In the genomic region with DNA sequence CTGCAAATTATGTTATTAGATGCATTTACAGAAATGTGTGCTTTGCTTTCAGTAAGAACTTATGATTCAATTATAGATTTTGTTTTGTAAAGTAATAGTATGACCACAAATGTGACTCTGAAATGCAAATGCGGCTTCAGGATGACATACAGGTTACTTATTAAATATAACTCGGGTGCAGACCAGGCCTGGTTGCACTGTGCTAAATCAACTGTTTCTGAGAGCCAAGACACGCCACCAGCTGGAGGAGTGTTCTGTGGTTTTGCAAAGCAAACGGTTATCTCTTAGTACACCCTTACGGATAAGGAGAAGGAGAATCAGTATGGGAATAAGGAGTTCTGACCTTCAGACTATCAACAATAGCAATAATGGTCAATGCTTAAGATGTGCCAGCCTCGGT, we compare ENCODE assay signal across 31 mouse cellular contexts. TPM values are rescaled to one million over a fixed set of nuclear protein-coding genes. Genes with fewer than 3 reads are reported as not detected.
DNase-seq lines count a peak whose midpoint lies in the region; ATAC-seq and TF ChIP-seq lines count a peak whose summit lies in the region.
"Had no signal": no experiment of that assay in that cellular context is flagged by ENCODE, and none has a peak within 500 bp of the region (broad histone marks: within the 10 kb centered on the region; RNA-seq: fewer than 3 reads in every experiment).

No protein-coding gene starts in this region.

- H3K79me2 ChIP-seq in liver, adult 2 months (ENCODE audit: control insufficient read depth, insufficient read depth, low read length), result peaks cover 22% of the 10 kb centered on the region

- H3K9me3 ChIP-seq in liver, embryonic 15.5 days (replicated peaks), result no peaks in the 10 kb centered on the region
- no peaks in the 10 kb centered on the region for H3K9me3 ChIP-seq in liver, embryonic 12.5 days (replicated peaks)
- H3K9me3 ChIP-seq in liver, postnatal 0 days (ENCODE audit: low read length), result peaks cover 2% of the 10 kb centered on the region; the same call in 1 of the 2 replicates
- H3K9me3 ChIP-seq: embryonic facial prominence, embryonic 15.5 days had no signal

- no peak for TF ChIP-seq POLR2A in liver, adult 2 months (IDR thresholded peaks at IDR 0.05; ENCODE audit: extremely low read depth, insufficient read depth, low read length)

- peak; percentile 36 for DNase-seq in kidney, adult 9 months
- DNase-seq in kidney, adult 18-20 months, result no peak
- DNase-seq in liver, adult 2 months (ENCODE audit: extremely low read depth, low read depth, low spot score), result peak; percentile 81
- DNase-seq in liver, result no peak
- DNase-seq in liver, postnatal 0 days, result no peak
- no peak for DNase-seq in left cerebral cortex, postnatal 36 days (ENCODE audit: low spot score in 2 of 2)
- DNase-seq: adrenal gland, adult 2 months; adrenal gland, postnatal 10 days; adrenal gland, postnatal 25 days; cerebellum, adult 11 months; cerebellum, adult 18-20 months; cerebellum, adult 8-10 months; cerebellum, adult 9-11 months; cerebellum, postnatal 14 days; cerebellum, postnatal 36 days; embryo, embryonic 11 days had no signal

- 0 out of 2 replicates have a peak, but pooled peaks cover 2% of the 10 kb centered on the region for H3K36me3 ChIP-seq in liver, adult 2 months (ENCODE audit: control insufficient read depth, insufficient read depth, low read length)
- no peaks in the 10 kb centered on the region for H3K36me3 ChIP-seq in liver, embryonic 15.5 days (replicated peaks)
- H3K36me3 ChIP-seq in liver, embryonic 12.5 days, result no peaks in the 10 kb centered on the region
- no peaks in the 10 kb centered on the region for H3K36me3 ChIP-seq in liver, postnatal 0 days (replicated peaks; ENCODE audit: insufficient read depth, low read length)
- H3K36me3 ChIP-seq: embryonic facial prominence, embryonic 13.5 days; embryonic facial prominence, embryonic 15.5 days; forebrain, embryonic 10.5 days; forebrain, embryonic 12.5 days had no signal

- TF ChIP-seq CTCF in liver, adult 2 months (IDR thresholded peaks at IDR 0.05; ENCODE audit: low read depth, low read length), result no peak; the same call in 1 of the 2 replicates
- no peak for TF ChIP-seq CTCF in liver, postnatal 0 days (IDR thresholded peaks at IDR 0.05; ENCODE audit: low read depth)

- H3K27me3 ChIP-seq in liver, adult 2 months (ENCODE audit: control insufficient read depth, insufficient read depth, low read length), result no peaks in the 10 kb centered on the region
- peaks cover 19% of the 10 kb centered on the region for H3K27me3 ChIP-seq in liver, embryonic 15.5 days
- peaks cover 19% of the 10 kb centered on the region for H3K27me3 ChIP-seq in liver, embryonic 12.5 days (replicated peaks)
- H3K27me3 ChIP-seq in liver, postnatal 0 days (ENCODE audit: insufficient read depth, low read length), result peaks cover 5% of the 10 kb centered on the region; the same call in 1 of the 2 replicates
- H3K27me3 ChIP-seq: embryonic facial prominence, embryonic 13.5 days; embryonic facial prominence, embryonic 15.5 days; forebrain, embryonic 12.5 days had no signal

- 29% methylated on average over 6 of the region's 6 CpGs for WGBS in liver, adult 2 months
- 36% methylated on average over 6 of the region's 6 CpGs for WGBS in liver, embryonic 15.5 days (ENCODE audit: insufficient replicate concordance)
- 48% methylated on average over 6 of the region's 6 CpGs for WGBS in liver, embryonic 12.5 days (ENCODE audit: insufficient replicate concordance)
- 44% methylated on average over 6 of the region's 6 CpGs for WGBS in liver, postnatal 0 days (ENCODE audit: insufficient replicate concordance)

- ATAC-seq in liver, embryonic 15.5 days (ENCODE audit: insufficient read depth), result no peak
- no peak for ATAC-seq in liver, embryonic 12.5 days
- no peak for ATAC-seq in liver, postnatal 0 days
- ATAC-seq: forebrain, embryonic 14.5 days had no signal

- H3K4me2 ChIP-seq in liver, embryonic 15.5 days, result peak overlapping the region; percentile 18
- H3K4me2 ChIP-seq in liver, embryonic 12.5 days, result no peak overlapping the region
- H3K4me2 ChIP-seq in liver, postnatal 0 days (ENCODE audit: low read depth, low read length), result peak overlapping the region; percentile 50
- H3K4me2 ChIP-seq: embryonic facial prominence, embryonic 13.5 days; embryonic facial prominence, embryonic 15.5 days; forebrain, embryonic 12.5 days had no signal

- H3K9ac ChIP-seq in liver, adult 2 months (ENCODE audit: low read depth, low read length), result peak overlapping the region; percentile 36
- H3K9ac ChIP-seq in liver, embryonic 15.5 days, result no peak overlapping the region
- H3K9ac ChIP-seq in liver, embryonic 12.5 days, result no peak overlapping the region
- 0 out of 2 replicates have a peak overlapping the region, but pooled peaks have one; percentile 37 for H3K9ac ChIP-seq in liver, postnatal 0 days (replicated peaks)
- H3K9ac ChIP-seq: embryonic facial prominence, embryonic 13.5 days; embryonic facial prominence, embryonic 15.5 days; forebrain, embryonic 12.5 days had no signal

- peak overlapping the region; percentile 32 for H3K4me3 ChIP-seq in liver, adult 2 months (ENCODE audit: insufficient read depth, low read depth, low read length)
- no peak overlapping the region for H3K4me3 ChIP-seq in liver, embryonic 15.5 days (replicated peaks)
- no peak overlapping the region for H3K4me3 ChIP-seq in liver, embryonic 12.5 days
- H3K4me3 ChIP-seq in liver, postnatal 0 days (ENCODE audit: low read depth, low read length), result no peak overlapping the region; the same call in 1 of the 2 replicates
- H3K4me3 ChIP-seq: embryonic facial prominence, embryonic 13.5 days; embryonic facial prominence, embryonic 15.5 days; erythroblast, embryonic 14.5 days; forebrain, embryonic 10.5 days; forebrain, embryonic 12.5 days had no signal

- peak overlapping the region; percentile 72 for H3K27ac ChIP-seq in liver, adult 2 months (replicated peaks; ENCODE audit: insufficient read depth, low read depth, low read length)
- no peak overlapping the region for H3K27ac ChIP-seq in liver, embryonic 15.5 days (replicated peaks)
- H3K27ac ChIP-seq in liver, embryonic 12.5 days, result no peak overlapping the region
- peak overlapping the region; percentile 78 for H3K27ac ChIP-seq in liver, postnatal 0 days (ENCODE audit: low read depth)
- H3K27ac ChIP-seq: embryonic facial prominence, embryonic 13.5 days; embryonic facial prominence, embryonic 15.5 days; forebrain, embryonic 10.5 days; forebrain, embryonic 12.5 days had no signal

- peaks cover 35% of the 10 kb centered on the region for H3K4me1 ChIP-seq in liver, adult 2 months (ENCODE audit: control insufficient read depth, insufficient read depth, low read length)
- peaks cover 14% of the 10 kb centered on the region for H3K4me1 ChIP-seq in liver, embryonic 15.5 days (replicated peaks)
- H3K4me1 ChIP-seq in liver, embryonic 12.5 days, result peaks cover 15% of the 10 kb centered on the region
- H3K4me1 ChIP-seq in liver, postnatal 0 days (ENCODE audit: insufficient read depth), result peaks cover 5% of the 10 kb centered on the region; the same call in 1 of the 2 replicates

- TF ChIP-seq EP300 in liver, postnatal 0 days (IDR thresholded peaks at IDR 0.05; ENCODE audit: low read depth), result no peak

- intact Hi-C loops in left cerebral cortex, postnatal 36 days (cut with DNase I), result no loop called here

RNA-seq across cellular contexts. Expression of a gene that starts 4.5 kb away (rescaled TPM):
- 287 and 443 TPM in 2 replicates for total RNA-seq in liver, adult 2 months (2014; rRNA removed)
- polyA plus RNA-seq in liver, adult 2 months (2012; rRNA removed), result 157 and 182 TPM in 2 replicates
- 42.5 and 44.7 TPM in 2 replicates for polyA plus RNA-seq in liver, embryonic 15.5 days (2015; fragmentation: Nextera tagmentation; extraction: Ambion mirVana)
- 27.3 and 27.7 TPM in 2 replicates for polyA plus RNA-seq in liver, embryonic 12.5 days (2016; fragmentation: Nextera tagmentation; extraction: Ambion mirVana)
- 304 and 314 TPM in 2 replicates for polyA plus RNA-seq in liver, postnatal 0 days (2015; fragmentation: Nextera tagmentation; extraction: Ambion mirVana)
- 10 to 100 TPM; 18.3 to 18.6 TPM for total RNA-seq in left cerebral cortex, postnatal 36 days (2021)
- total RNA-seq: common myeloid progenitor, adult 5-6 weeks; MEL had no signal
- polyA plus RNA-seq: C2C12; erythroblast, embryonic 14.5 days had no signal

RNA-seq across cellular contexts. Expression of a gene that starts 34.0 kb away (rescaled TPM):
- 14.6 and 20.7 TPM in 2 replicates for total RNA-seq in liver, adult 2 months (2014; rRNA removed)
- polyA plus RNA-seq in liver, adult 2 months (2012; rRNA removed), result 5.1 and 5.2 TPM in 2 replicates
- 4.1 and 4.6 TPM in 2 replicates for polyA plus RNA-seq in liver, embryonic 15.5 days (2015; fragmentation: Nextera tagmentation; extraction: Ambion mirVana)
- 10.3 and 11.2 TPM in 2 replicates for polyA plus RNA-seq in liver, embryonic 12.5 days (2016; fragmentation: Nextera tagmentation; extraction: Ambion mirVana)
- polyA plus RNA-seq in liver, postnatal 0 days (2015; fragmentation: Nextera tagmentation; extraction: Ambion mirVana), result 3.8 and 3.9 TPM in 2 replicates
- 100 to 1,000 TPM; 167 to 187 TPM for total RNA-seq in left cerebral cortex, postnatal 36 days (2021)

RNA-seq across cellular contexts. Expression of a gene that starts 58.1 kb away (rescaled TPM):
- total RNA-seq in liver, adult 2 months (2014; rRNA removed), result not detected in 2 replicates
- not detected in 2 replicates for polyA plus RNA-seq in liver, adult 2 months (2012; rRNA removed)
- polyA plus RNA-seq in liver, embryonic 15.5 days (2015; fragmentation: Nextera tagmentation; extraction: Ambion mirVana), result not detected in 2 replicates
- not detected in 2 replicates for polyA plus RNA-seq in liver, embryonic 12.5 days (2016; fragmentation: Nextera tagmentation; extraction: Ambion mirVana)
- polyA plus RNA-seq in liver, postnatal 0 days (2015; fragmentation: Nextera tagmentation; extraction: Ambion mirVana), result not detected in 2 replicates
- total RNA-seq in left cerebral cortex, postnatal 36 days (2021), result not detected
- total RNA-seq: adrenal gland, adult 2 months; adrenal gland, postnatal 10 days; adrenal gland, postnatal 25 days; adrenal gland, postnatal 4 days; common myeloid progenitor, adult 5-6 weeks; ES-E14; MEL had no signal
- polyA plus RNA-seq: adrenal gland, adult 2 months; brain, embryonic 14.5 days; C2C12; embryonic facial prominence, embryonic 11.5 days; embryonic facial prominence, embryonic 13.5 days; embryonic facial prominence, embryonic 15.5 days; erythroblast, embryonic 14.5 days; forebrain, embryonic 10.5 days; forebrain, embryonic 12.5 days; forebrain, embryonic 14.5 days had no signal

Comparison
In these comparisons a context has a peak if more than half of its experiments do, and no peak if none do; other contexts are left out.
1. DNase-seq: peak in kidney, adult 9 months (single experiment) and liver, adult 2 months (single experiment); none in kidney, adult 18-20 months (single experiment), liver (single experiment), liver, postnatal 0 days (single experiment) and left cerebral cortex, postnatal 36 days (0 of 2).
2. H3K27ac ChIP-seq: peak in liver, adult 2 months (single experiment) and liver, postnatal 0 days (single experiment); none in liver, embryonic 15.5 days (single experiment) and liver, embryonic 12.5 days (single experiment).
3. H3K9ac ChIP-seq: peak in liver, adult 2 months (single experiment) and liver, postnatal 0 days (single experiment); none in liver, embryonic 15.5 days (single experiment) and liver, embryonic 12.5 days (single experiment).